Mouse (Mus musculus) fat pad, adult 2 months (tissue): ENCODE results near the gene Rpl27a.

Source experiments
- DNase-seq: peaks from one replicate; pipeline ENCODE4 v3.0.0-alpha.2; 2011; ENCODE audit warnings: low read depth, low spot score; ENCODE audit errors: extremely low read depth

Rpl27a gene

DNA sequence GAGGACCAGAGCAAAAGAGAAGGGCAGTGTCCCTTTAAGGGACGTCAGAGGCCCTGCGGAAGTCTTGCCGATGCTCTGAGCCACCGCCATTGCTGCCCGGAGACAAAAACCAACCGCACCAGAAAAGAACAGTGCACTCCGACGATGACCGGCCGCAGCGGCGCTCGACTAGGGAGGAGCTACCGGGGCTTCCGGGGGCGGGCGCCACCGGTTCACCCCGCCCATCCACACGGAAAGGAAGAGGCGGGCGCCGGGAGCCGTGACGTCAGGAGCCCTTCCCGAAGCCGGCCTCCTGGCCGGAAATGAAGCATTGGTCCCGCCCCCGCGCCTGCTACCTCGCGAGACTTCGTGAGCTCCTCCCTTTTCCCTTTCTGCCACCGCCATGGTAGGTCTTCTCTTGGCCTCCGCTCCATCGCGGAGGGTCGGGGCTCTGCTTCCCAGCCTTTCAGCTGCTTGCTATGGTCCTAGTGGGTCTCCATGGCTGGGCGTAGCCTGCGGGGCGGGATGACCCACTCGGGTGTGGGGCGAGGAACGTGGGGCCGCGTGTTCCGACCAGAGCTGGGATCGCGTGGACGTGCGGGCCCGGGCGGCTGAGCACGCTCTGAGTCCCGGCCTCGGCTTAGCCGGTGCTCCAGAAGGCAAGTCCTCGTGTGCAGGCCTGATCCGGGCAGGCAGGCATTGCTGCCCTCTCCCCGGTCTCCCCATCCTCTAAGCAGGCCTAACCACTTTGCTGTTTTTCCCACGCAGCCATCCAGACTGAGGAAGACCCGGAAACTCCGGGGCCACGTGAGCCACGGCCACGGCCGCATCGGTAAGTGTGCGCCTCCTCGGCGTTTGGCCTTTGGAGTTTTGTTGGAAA is at the start of gene Rpl27a:
Gene Rpl27a, plus strand, starts transcription at position 310 of the 859 bp plus-strand sequence.
- DNase-seq: peak; percentile 49

DNA sequence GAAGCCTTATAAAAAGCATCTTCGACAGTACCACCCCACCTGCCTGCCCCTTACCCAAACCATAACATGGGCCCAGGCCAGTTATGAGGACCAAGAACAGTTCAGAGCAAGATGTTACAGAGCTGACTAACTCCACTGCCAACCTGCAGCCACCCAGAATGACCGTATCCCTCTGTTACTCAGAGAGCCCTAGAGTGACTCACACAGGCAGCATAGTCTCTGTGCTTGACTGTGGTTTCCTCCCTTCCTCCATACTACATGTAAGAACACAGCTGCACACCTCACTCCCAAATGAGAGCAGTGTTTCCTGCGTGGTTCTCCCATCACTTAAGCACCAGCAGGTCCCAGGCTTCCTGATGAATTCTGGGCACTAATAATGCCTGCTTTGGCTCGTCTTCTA is 48.2 kb upstream of the Rpl27a start:
- DNase-seq: no peak

DNA sequence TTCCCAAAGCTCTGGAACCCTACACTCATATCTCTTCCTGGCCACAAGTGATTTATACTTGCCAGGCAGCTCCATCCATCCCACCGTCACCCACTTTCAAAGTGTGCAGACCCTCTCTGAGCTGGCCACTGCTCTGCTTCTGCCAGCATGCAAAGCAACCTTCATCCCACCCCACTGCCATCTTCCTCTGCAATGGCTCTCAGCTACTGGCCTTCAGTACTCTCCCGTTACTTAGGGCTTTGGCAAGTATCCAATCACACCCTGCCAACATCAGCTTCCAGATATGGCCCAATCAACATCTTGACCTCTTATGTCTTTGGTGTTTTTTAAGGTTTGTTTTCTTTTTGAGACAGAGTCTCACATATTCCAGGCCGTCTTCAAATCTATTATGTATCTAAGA is 41.0 kb upstream of the Rpl27a start:
- DNase-seq: no peak

DNA sequence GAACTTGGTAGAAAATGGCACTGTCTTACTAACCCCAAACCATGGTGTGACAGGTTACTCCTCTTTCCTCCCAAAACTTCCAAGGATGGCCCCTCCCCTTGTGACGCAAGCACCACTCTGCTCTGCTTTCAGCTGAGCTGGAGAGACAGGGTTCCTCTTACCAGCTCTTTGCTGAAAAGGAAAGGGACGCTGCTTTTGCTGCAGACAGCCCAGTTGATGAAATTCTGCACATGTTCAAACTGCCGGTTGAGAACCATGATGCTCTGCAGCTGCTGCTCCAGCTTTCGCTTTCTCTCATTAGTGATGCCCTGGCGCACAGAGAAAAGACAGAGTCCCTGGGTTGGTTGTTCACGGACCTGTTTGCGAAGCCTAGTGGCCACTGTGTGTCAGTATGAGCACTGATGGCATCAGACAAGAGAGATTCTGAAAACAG is 38.2 kb upstream of the Rpl27a start:
- no peak for DNase-seq

DNA sequence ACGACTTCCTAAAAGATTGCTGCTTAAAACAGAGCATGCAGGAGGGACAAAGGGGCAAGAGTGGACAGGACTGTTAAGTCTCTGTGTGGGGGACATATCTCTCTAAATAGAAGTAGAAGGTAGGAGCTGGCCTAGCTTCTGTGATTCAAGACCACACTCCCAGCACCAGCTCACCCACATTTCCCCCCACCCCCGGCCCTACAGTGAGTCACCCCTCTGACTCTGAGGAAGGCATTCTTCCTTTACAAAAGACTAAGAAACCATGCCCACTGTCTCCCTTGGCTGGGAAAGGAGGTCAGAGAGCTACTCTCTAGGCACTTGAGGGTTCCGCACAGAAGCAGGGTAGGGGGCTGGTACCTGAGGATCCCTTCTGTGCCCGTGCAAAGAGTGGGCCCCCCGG is 34.7 kb upstream of the Rpl27a start:
- DNase-seq: no peak

DNA sequence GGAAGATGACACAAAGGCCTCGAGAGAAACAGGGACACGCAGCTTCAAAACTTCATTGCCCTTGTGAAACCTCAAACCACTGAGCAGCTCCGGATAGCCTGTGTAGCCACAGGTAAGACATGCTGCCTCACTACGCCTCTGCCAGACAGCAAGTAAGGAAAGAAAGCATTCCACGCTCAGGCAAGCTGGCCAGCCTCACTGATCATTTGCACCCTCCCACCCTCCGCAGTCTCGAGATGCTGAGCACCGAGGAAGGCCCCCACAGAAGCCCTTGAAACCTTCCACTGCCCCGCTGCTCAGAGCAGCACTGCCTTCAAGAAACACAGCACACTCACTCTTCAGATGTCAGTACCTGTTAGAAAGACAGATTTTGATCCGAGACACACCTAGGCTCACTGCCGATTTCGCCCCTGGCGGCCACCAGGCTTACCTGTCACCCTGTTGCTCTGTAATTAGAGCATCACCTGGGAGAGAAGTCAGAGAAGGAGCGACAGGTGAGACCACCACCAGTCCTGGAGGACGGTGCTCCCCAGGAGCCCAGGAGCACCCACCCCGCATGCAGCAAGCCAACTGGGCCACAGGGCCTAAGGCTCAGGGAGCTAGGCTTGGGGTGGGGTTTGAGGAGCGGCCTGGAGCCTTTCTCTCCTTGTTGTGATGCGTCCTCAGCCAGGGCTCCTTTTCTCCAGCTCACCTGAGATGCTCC is 26.2 kb upstream of the Rpl27a start:
- no peak for DNase-seq

DNA sequence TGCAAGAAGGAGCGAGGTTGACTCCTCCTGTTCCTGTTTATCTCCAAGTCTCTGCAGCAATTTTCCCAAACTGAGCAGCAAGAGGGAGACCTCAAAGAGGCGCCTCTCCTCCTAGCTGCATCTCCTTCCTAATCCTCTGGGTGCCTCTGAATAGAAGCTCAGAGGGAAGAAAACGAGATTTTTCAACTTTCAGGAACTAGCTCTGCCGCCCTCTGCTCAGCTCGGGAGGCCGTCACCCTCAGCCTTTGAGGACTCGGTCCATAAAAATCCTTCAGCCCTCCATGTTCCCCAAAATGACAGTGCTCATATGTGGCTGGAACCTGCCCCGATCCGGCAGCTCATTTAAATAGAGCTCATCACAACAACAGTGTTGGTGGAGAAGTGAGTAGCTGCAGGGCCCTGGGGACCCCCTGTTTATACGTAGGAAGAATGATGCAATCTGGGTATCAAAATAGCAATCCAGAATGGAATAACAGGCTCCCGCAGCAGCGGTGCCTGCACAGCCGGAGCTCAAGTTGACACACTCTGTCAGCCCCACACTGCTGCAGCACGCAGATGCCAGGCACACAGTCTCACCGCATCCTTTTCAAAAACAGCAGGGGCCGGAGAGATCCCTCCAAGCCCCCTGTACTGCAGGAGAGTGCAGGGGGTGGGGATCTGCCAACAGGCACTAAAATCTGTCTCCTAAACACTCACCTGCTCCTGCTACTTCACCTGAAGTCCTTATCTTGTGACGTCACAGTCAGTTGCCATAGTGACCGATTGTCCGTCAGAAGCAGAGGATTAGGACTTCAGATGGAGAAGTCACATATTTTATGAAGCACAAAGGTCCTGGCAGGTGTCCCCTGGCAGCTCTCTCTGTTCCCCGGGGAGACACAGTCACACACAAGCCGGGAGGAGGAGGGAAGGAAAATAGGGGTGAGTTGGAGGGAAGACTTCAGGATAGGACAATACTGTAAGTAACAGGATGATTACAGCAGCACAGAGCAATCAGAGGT is 25.3 kb upstream of the Rpl27a start:
- no peak for DNase-seq

DNA sequence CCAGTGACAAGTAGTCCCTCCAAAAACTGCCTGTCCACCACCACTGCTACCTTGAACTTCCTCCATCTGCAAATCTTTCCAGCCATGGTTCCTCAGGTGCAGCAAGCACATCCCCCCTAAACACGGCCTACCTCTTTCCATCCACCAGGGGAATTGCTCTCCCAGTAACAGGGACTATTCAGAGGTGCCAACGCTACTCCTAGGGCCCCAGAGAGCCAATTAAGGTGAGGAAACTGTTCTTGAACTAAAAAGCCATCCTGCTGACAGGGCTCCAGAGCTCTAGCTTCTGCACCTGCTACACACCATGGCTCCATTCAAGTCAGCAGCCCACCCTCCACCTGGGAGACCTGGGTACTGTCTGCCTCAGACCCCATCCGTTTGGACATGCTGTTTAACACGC is 21.4 kb upstream of the Rpl27a start:
- no peak for DNase-seq

DNA sequence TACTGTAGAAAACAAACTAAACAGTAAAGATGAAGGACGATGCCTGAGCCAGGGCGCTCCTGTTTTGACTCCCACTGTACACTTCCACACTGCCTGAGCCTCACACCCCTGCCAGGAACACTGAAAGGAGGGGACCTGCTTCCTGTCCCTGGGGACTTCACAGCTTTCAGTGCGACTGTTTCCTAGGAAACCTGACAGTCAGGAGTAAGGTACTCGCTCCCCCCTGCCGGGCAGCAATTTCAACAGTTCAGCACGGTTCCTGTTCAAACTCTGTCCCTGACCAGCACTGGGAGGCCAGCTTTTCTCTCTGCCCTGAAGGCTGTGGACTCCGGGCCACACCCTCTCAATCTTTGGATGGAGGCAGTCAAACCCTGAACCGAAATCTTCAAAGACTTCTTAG is 11.8 kb upstream of the Rpl27a start:
- no peak for DNase-seq

DNA sequence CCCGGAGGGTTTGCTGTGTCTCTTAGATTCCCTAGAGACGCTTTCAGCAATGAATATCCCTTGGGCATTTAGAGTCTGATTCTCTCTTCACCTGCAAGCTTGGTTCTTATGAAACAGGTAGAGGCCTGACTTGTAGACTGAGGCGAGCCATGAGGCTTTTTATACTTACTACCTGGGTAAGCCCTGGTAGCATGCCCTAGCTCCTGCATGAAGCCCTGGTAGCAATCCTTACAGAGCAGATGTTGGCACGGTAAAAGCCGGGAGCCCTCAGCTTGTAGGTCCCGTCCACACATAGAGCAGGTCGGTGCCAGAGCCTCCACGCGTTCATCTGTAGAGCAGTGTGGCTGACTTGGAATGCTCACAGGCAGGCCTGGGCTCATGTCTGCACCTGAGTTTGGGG is 11.4 kb upstream of the Rpl27a start:
- no peak for DNase-seq

DNA sequence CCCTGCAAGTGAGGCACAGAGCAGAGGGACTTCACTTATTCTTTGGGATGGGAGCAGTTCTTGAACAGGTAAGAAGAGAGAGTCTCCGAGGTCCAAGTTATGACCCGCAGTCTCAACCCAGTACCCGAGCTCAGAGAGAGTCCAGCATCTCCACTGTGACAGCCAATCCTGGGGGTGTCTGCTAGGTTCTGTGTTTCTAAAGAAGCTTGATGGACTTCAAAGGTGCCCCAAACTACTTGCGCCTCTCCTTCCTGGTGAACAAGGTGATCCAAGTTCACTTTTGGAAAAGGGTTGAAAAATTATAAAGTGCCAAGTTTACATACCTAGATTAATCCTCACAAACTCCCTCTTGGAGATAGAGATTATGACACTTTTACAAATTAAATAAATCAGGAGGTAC is 10.9 kb upstream of the Rpl27a start, which contains the start of gene Trim66:
Gene Trim66, minus strand, starts transcription at position 101 of the 400 bp plus-strand sequence.
- DNase-seq: no peak

DNA sequence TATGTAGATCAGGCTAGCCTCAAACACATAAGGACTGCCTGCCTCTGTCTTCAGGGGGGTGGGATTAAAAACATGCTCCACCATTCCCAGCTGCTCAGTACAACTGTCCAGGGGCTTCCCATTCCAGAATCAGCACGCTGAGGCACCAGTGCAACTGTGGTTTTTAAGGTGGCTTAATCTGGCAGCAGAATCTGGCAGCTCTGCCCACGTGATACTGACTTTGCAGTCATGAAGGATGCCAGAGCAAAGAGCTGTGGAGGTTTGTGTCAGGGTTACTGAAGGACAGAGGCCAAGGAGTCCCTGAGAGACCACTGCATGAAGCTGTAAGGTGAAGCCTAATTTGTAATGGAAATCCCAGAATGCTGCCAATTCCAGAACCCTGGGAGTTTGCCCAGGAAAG is 8.1 kb upstream of the Rpl27a start:
- DNase-seq: no peak

DNA sequence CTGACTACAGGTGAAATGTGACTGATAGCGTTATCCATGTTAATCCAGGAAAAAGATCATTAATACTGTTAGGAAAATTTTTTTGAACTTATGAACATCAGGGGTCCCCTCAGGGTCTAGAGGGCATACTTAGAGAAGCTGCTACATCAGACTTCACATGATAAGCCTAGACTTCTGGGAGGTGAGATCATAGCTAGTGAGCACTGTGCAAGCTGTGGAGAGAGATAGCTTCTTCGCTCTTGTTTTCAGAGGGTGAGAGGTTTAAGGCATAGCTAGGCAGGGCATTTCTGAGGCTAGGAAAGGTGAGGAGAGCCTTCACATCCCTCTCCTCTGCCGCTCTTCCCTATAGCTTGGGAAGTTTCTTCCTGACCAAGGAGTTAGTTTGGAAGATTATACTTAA is 7.1 kb upstream of the Rpl27a start:
- DNase-seq: no peak

DNA sequence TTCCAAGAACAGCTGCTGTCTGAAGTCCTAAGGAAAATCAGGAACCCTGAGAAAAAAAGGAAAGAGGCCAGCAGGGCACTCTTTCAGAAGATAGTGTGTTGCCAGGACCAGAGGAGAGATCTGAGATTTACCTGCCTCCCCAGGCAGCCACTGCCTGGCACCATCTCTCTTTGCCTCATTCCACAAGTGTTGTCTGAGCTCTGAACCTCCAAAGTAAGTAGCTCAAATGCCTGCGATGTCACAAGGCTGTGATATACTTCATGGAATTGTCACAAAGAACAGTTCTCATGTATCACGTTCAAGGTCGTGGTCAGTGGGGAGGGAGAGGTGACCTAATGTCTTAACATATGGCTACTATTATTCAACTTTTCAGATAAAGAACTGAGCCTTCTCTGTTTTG is 2.4 kb upstream of the Rpl27a start:
- no peak for DNase-seq

DNA sequence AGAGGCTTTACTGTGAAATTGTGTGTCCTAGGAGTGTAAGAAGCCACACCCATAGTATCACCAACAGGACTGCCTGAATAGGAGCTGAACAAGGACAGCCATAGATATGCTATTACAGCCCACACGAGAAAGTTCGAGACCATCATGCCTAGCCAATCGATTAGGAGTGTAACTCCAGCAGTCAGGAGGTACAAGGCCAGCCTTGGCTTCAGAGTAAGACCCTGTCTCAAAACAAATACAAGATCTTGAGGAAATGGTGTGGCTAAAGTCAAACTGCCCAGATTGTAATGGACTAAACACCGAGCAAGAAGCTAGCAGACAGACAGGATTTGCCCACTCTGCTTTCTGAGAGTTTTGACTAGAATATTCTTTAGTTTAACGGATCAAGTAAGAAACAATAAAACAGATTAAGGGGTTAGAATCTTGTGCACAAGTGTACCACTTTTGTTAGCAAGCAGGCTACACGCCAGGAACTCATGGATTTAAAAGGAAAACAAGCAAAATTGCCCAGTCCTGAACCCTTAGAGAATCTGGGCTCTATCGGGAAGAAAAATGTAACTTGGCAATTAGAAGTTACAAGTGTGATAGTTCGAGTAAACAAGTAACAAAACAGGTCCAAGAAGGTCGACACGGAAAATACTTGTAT is 788 bp upstream of the Rpl27a start:
- DNase-seq: no peak

DNA sequence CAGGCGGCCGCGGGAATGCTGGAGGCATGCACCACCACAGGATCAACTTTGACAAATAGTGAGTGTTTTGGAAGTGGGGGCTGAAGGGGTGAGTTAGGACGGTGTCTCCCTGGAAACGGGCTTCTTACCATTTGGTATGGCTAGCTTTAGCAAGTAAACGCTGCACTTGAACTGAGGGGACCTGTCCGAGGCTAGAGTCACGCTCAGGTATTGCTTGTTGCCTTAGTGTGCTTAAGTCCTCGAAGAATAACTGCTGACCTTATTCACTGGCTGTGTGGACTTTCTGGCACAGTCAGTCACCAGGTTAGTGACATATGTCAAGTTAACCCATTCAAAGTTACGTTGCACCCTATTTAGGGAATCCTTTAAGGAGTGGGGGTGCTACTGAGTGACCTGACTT is 989 bp downstream of the Rpl27a start:
- no peak for DNase-seq

DNA sequence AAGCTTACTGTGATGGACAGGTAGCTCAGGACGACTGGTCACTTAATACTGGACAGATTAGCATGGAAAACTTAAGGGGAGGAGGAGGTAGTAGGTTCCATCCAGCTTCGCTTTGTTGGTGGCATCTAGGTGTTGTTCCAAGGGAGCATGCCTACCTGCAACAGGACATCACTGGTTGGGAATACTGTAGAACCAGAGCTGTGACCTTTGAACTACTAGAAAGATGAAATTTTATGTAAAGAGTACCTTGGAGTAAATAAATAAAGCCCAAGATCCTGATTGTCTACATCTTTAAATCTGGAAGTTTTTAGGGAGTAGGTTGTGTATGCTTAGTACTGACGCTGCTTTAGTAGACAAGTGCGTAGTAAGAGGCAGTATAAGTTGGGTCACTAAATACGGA is 3.1 kb downstream of the Rpl27a start:
- no peak for DNase-seq

DNA sequence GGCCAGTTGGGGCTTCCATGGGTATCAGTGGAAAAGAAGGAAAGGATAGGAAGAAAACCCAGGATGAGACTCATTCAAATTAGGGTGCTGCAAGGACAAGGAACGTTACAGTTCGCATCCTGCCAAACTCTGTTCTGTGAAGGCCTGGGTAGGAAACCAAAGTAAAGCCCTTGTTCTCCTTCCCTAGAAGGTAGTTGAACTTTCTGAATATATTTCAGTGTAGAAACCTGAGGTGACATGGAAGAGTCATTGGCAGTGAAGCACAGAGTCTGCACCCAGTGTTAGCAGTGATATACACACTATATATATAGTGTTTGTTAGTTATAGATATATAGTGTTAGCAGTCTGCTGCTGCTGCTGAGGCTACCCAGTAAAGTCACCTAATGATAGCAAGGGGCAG is 4.4 kb downstream of the Rpl27a start:
- DNase-seq: no peak

DNA sequence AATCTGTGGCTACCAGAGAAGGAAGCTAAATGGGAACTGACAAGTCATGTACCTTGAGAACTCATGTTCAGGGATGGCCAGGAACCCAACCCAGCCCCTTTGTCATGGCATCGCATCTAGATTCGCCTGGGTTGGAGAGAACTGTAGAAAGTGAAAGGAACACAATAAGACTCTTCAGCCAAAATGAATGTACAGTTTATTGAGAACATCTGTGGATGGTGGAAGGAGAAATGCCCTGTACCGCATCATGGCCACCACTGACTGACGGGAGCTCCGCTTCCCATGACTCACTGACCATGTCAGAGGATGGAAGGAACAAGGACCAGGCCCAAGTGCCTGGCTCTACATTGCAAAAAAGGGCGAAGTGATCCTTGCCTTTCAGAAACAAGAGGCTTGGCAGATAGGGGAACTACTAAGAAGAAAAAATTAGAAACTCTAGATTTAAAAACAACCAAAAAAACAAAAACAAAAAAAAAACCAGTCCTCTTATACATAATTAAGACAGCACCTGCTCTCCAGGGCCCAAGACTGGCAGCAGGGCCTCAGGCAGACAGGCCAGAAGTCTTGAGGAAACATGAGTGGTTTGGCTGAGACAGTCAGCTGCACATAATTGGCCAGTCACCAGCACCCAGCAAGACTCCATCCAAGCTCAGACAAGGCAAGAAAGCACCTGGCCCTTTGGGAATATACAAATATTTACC is 4.9 kb downstream of the Rpl27a start:
- DNase-seq: no peak

DNA sequence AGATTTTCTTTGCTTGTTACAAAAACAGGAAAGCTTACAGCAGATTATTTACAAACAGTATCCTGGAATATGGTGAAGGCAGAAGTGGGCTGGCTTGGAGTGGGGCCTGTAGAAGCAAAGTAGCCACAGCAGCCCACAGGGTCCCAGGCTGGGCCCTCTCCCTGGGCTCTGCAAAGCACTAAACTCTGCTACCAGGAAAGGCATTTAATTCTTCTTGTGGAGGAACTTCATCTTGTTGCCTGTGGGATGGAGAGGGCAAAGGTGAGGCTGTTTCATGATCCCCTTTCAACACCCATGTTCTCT is 5.4 kb downstream of the Rpl27a start:
- DNase-seq: no peak
